Mouse (Mus musculus): Measurements from ENCODE around the gene Gpn2. TPM values are rescaled to one million over a fixed set of nuclear protein-coding genes. Genes with fewer than 3 reads are reported as not detected.
A peak's percentile ranks its signal among the peaks of the same experiment; 100 is the strongest.

Gpn2 gene
- total and polyA plus RNA-seq, 3 experiments: 35.9 to 36.8 (median 36.2) TPM

- TF ChIP-seq BHLHE40 (IDR thresholded peaks at IDR 0.05; ENCODE audit: low read depth, low read length) (0 out of 2 replicates have a peak, but pooled peaks have one; percentile 4), GABPA (IDR thresholded peaks at IDR 0.05; ENCODE audit: insufficient replicate concordance, low read depth, low read length) (no peak), MXI1 (IDR thresholded peaks at IDR 0.05; ENCODE audit: low read depth, low read length) (0 out of 2 replicates have a peak, but pooled peaks have one; percentile 39), USF1 (IDR thresholded peaks at IDR 0.05; ENCODE audit: low read depth, low read length) (no peak), CHD2 (IDR thresholded peaks at IDR 0.05; ENCODE audit: low read length) (peak; percentile 60)
- Histone ChIP-seq H3K4me3 (replicated peaks in 1 of 3; ENCODE audit: low read depth in 2 of 3, low read length in 2 of 3, poor library complexity in 1 of 3) (peak overlapping the region; percentile 57 to 81 (median 60)), H3K4me1 (ENCODE audit: control insufficient read depth in 1 of 2, insufficient read depth in 2 of 2) (peaks cover 10 to 50% of the 10 kb centered on the region in 2 experiments), H3K27me3 (replicated peaks) (no peaks in the 10 kb centered on the region), H3K4me2 (ENCODE audit: insufficient read depth, low read depth, poor library complexity, severe bottlenecking) (peak overlapping the region; percentile 86), H3K9ac (ENCODE audit: insufficient read depth, low read depth) (peak overlapping the region; percentile 95), H3K79me2 (replicated peaks; ENCODE audit: control insufficient read depth, extremely low read depth, insufficient read depth, poor library complexity, severe bottlenecking) (peaks cover 46% of the 10 kb centered on the region), H3K36me3 (replicated peaks in 1 of 2; ENCODE audit: control insufficient read depth in 1 of 2, insufficient read depth in 1 of 2, low read length in 1 of 2) (peaks cover 5 to 29% of the 10 kb centered on the region in 2 experiments), H3K9me3 (replicated peaks; ENCODE audit: low read length) (no peaks in the 10 kb centered on the region), H3K27ac (ENCODE audit: insufficient read depth, low read depth) (peak overlapping the region; percentile 23; the same call in 1 of the 2 replicates)
- no peak for DNase-seq (ENCODE audit: extremely low read depth)
- in situ Hi-C loops (cut with MboI; ENCODE audit: low pct_ligation_motif_present, low pct_unique_long_range_greater_than_20kb, low sequenced_read_pairs): loop anchor here (5.0 kb wide), 1 partner anchor 35 kb away; no protein-coding TSS in a partner anchor
- dilution Hi-C loops (cut with MboI; ENCODE audit: extremely low pct_ligation_motif_present, extremely low pct_unique_long_range_greater_than_20kb, low sequenced_read_pairs): no loop called here
These were observed 47.7 kb downstream of the Gpn2 start for GRCm38 (mm10) chr4:133631769-133632411.

GRCm38 (mm10) chr4:133632483-133633327 is 48.5 kb downstream of the Gpn2 start:
- Histone ChIP-seq H3K36me3 (replicated peaks in 1 of 2; ENCODE audit: control insufficient read depth in 1 of 2, insufficient read depth in 1 of 2, low read length in 1 of 2) (peaks cover 2 to 23% of the 10 kb centered on the region in 2 experiments), H3K27me3 (replicated peaks) (no peaks in the 10 kb centered on the region), H3K79me2 (replicated peaks; ENCODE audit: control insufficient read depth, extremely low read depth, insufficient read depth, poor library complexity, severe bottlenecking) (peaks cover 45% of the 10 kb centered on the region), H3K27ac (ENCODE audit: insufficient read depth, low read depth) (no peak overlapping the region), H3K4me3 (replicated peaks in 1 of 3; ENCODE audit: low read depth in 2 of 3, low read length in 2 of 3, poor library complexity in 1 of 3) (peak overlapping the region; percentile 57 to 81 (median 60)), H3K9me3 (replicated peaks; ENCODE audit: low read length) (no peaks in the 10 kb centered on the region), H3K4me2 (ENCODE audit: insufficient read depth, low read depth, poor library complexity, severe bottlenecking) (peak overlapping the region; percentile 86), H3K4me1 (ENCODE audit: control insufficient read depth in 1 of 2, insufficient read depth in 2 of 2) (peaks cover 8 to 45% of the 10 kb centered on the region in 2 experiments), H3K9ac (ENCODE audit: insufficient read depth, low read depth) (peak overlapping the region; percentile 95)
- dilution Hi-C loops (cut with MboI; ENCODE audit: extremely low pct_ligation_motif_present, extremely low pct_unique_long_range_greater_than_20kb, low sequenced_read_pairs) (no loop called here), in situ Hi-C loops (cut with MboI; ENCODE audit: low pct_ligation_motif_present, low pct_unique_long_range_greater_than_20kb, low sequenced_read_pairs) (loop anchor here (5.0 kb wide), 1 partner anchor 35 kb away; no protein-coding TSS in a partner anchor)
- no peak for DNase-seq (ENCODE audit: extremely low read depth)
- TF ChIP-seq HCFC1 (IDR thresholded peaks at IDR 0.05; ENCODE audit: low read depth, low read length): no peak
- no peak for TF ChIP-seq PAX5 (IDR thresholded peaks at IDR 0.05; ENCODE audit: low read length)
- TF ChIP-seq GABPA (IDR thresholded peaks at IDR 0.05; ENCODE audit: insufficient replicate concordance, low read depth, low read length): no peak
- peak; percentile 34 for TF ChIP-seq UBTF (IDR thresholded peaks at IDR 0.05; ENCODE audit: low read depth, low read length)
- no peak for TF ChIP-seq MAX (IDR thresholded peaks at IDR 0.05; ENCODE audit: low read length)
- no peak for TF ChIP-seq NELFE (IDR thresholded peaks at IDR 0.05; ENCODE audit: low read depth, low read length)
